Mouse (Mus musculus) stomach, postnatal 0 days (tissue): ENCODE data around the gene Ifna12. TPM values are rescaled to one million over a fixed set of nuclear protein-coding genes. Genes with fewer than 3 reads are reported as not detected.

Experiments used
- ATAC-seq: fragments of 200-750 bp; cut with Nextera tagmentation; 2 replicates; pipeline ENCODE4 v1.8.0; 2017; ENCODE audit not compliant: low FRiP score, low TSS enrichment
- DNase-seq: peaks from one replicate; pipeline ENCODE4 v3.0.0-alpha.2; 2016; ENCODE audit warnings: low spot score
- H3K27ac ChIP-seq: fragments of 300-500 bp; sonication (generic); replicated peaks from 2 replicates; pipeline ENCODE4 v1.5.1; 2014; ENCODE audit warnings: mild to moderate bottlenecking, control low read depth
- H3K27me3 ChIP-seq: fragments of 300-500 bp; sonication (generic); 2 replicates; pipeline ENCODE4 v1.6.1; 2014; ENCODE audit warnings: low read length; ENCODE audit not compliant: control insufficient read depth, insufficient read depth
- H3K36me3 ChIP-seq: fragments of 300-500 bp; sonication (generic); 2 replicates; pipeline ENCODE4 v1.6.1; 2014; ENCODE audit warnings: low read length, mixed read lengths; ENCODE audit not compliant: control insufficient read depth, insufficient read depth
- H3K4me1 ChIP-seq: fragments of 300-500 bp; sonication (generic); replicated peaks from 2 replicates; pipeline ENCODE4 v1.6.1; 2014; ENCODE audit warnings: antibody characterized with exemption; ENCODE audit not compliant: control insufficient read depth, insufficient read depth
- H3K4me2 ChIP-seq: fragments of 300-500 bp; sonication (generic); replicated peaks from 2 replicates; pipeline ENCODE4 v1.6.1; 2014; ENCODE audit warnings: low read depth, mild to moderate bottlenecking, control low read depth, moderate library complexity
- H3K4me3 ChIP-seq: fragments of 300-500 bp; sonication (generic); 2 replicates; pipeline ENCODE4 v1.5.1; 2014; ENCODE audit warnings: low read depth, low read length, control low read depth
- H3K9ac ChIP-seq: fragments of 300-500 bp; sonication (generic); 2 replicates; pipeline ENCODE4 v1.6.1; 2014; ENCODE audit warnings: mild to moderate bottlenecking, low read length, control low read depth, mixed read lengths
- H3K9me3 ChIP-seq: fragments of 300-500 bp; sonication (generic); 2 replicates; pipeline ENCODE4 v1.6.1; 2016; ENCODE audit warnings: low read length; ENCODE audit not compliant: control insufficient read depth
- CTCF ChIP-seq: IDR thresholded peaks from 2 replicates; pipeline ENCODE4 v1.5.1; 2016; ENCODE audit warnings: antibody characterized with exemption, low read depth, mild to moderate bottlenecking, moderate library complexity
- EP300 ChIP-seq: optimal IDR thresholded peaks from 2 replicates; pipeline ENCODE3; 2016; ENCODE audit warnings: antibody characterized with exemption
- WGBS: fragments of 180-500 bp; shearing (Covaris S2); extraction: QIAGEN DNeasy Blood & Tissue Kit; methylation state at CpG from one replicate; pipeline ENCODE4 v1.1.7; 2014; 5-methylcytosine and 5-hydroxymethylcytosine counted together
- polyA plus RNA-seq: library from polyadenylated mRNA; unstranded; fragments of >200 nt; fragmentation: Nextera tagmentation; extraction: Ambion mirVana; gene quantifications from 2 replicates; pipeline ENCODE4 v1.2.1, GENCODE M21; 2015

Gene Ifna12
- polyA plus RNA-seq = not detected in 2 replicates

DNA sequence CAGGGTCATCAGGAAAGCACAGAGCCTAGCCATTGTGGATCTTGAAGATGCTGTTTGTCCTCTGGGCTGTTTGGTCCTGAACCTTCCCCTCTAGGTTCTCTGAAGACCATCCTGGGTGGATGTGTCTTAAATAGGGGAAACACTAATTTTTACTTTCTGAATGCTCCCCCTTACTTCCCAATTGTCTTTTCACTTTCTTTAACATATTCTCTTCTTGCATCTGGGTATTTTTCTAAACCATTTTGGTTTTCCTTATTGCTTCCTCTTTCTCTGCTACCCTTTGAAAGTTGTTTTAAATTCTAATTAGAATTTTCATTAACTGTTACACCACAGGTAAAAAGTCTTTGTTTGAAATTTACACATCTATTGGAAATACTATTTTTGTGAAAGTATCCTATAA, at the start of gene Ifna12:
Gene Ifna12, minus strand, starts transcription at position 101 of the 400 bp plus-strand sequence.
- TF ChIP-seq CTCF = no peak
- TF ChIP-seq EP300 = no peak
- Histone ChIP-seq H3K9ac (no peak within 1 kb of the TSS), H3K4me2 (no peak within 1 kb of the TSS), H3K4me1 (no peaks in the 10 kb centered on the region), H3K9me3 (no peaks in the 10 kb centered on the region), H3K27me3 (no peaks in the 10 kb centered on the region), H3K27ac (no peak within 1 kb of the TSS), H3K36me3 (no peaks in the 10 kb centered on the region), H3K4me3 (no peak within 1 kb of the TSS)
- DNase-seq (no peak), ATAC-seq (no peak)

- Histone ChIP-seq H3K36me3 (no peaks in the 10 kb centered on the region), H3K9me3 (no peaks in the 10 kb centered on the region), H3K4me3 (no peak within 1 kb of the TSS), H3K4me1 (no peaks in the 10 kb centered on the region), H3K9ac (no peak within 1 kb of the TSS), H3K4me2 (no peak within 1 kb of the TSS), H3K27me3 (no peaks in the 10 kb centered on the region), H3K27ac (no peak within 1 kb of the TSS)
- DNase-seq (no peak), ATAC-seq (no peak)
- 44% methylated on average over 2 of the region's 2 CpGs for WGBS
- no peak for TF ChIP-seq CTCF
- no peak for TF ChIP-seq EP300
These were observed 41.2 kb upstream of the Ifna12 start, which contains the start of gene Ifna13 for GRCm38 (mm10) chr4:88644359-88644758. Gene Ifna13, minus strand, starts transcription at chr4:88644459.

DNA sequence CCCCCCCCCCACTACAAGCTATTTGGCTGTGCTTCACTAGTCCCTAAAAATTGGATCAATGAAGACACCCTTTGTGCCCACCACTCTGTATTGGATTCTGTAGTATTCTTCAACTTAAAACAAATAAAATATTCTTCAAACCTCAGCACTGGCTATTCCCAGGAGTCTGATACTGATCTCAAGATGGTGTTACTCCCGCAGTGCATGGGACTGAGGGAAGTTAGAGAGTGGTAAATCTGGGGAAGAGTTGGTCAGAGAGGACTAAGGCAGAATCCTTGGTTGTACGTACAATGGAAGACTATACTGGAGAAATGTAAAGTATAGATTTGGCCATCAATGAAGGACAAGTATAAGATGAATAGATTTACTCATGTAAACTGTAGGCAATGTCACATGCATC, 39.4 kb upstream of the Ifna12 start:
- H3K27ac ChIP-seq = no peak overlapping the region
- H3K9ac ChIP-seq = no peak overlapping the region
- no peaks in the 10 kb centered on the region for H3K4me1 ChIP-seq
- ATAC-seq = no peak
- no peak overlapping the region for H3K4me3 ChIP-seq
- H3K36me3 ChIP-seq = no peaks in the 10 kb centered on the region
- WGBS = 26% methylated on average over 2 of the region's 2 CpGs
- H3K27me3 ChIP-seq = no peaks in the 10 kb centered on the region
- no peak for DNase-seq
- no peak overlapping the region for H3K4me2 ChIP-seq
- no peaks in the 10 kb centered on the region for H3K9me3 ChIP-seq
- TF ChIP-seq EP300 (no peak), CTCF (no peak)

GRCm38 (mm10) chr4:88641077-88641831, 38.1 kb upstream of the Ifna12 start:
- WGBS = 15% methylated on average over 11 of the region's 11 CpGs
- peak overlapping the region; percentile 54 for H3K4me2 ChIP-seq
- no peak overlapping the region for H3K27ac ChIP-seq

DNA sequence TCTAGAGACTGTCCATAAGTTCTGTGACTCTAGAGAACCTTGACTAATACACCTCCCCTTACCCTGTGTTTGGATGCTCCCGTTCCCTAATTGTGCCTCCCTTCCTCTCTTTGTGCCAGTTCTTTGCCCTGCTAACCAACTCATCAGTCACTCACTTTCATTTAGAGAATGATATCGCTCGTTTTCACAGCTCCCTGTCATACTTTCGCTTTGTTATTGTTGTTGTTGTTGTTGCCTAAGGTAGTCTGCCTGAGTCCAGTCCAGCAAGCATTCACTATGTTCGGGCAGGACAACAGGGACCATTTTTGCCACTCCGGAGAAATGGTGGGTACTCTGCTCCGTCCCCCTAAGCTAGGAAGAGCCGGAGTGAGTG, 37.5 kb upstream of the Ifna12 start:
- H3K27me3 ChIP-seq = no peaks in the 10 kb centered on the region
- WGBS = 43% methylated on average over 8 of the region's 8 CpGs
- H3K27ac ChIP-seq = no peak overlapping the region
- no peaks in the 10 kb centered on the region for H3K9me3 ChIP-seq
- TF ChIP-seq EP300 = no peak
- no peak for TF ChIP-seq CTCF
- H3K9ac ChIP-seq = peak overlapping the region; percentile 52; the same call in 1 of the 2 replicates
- DNase-seq (no peak), ATAC-seq (no peak)
- no peaks in the 10 kb centered on the region for H3K36me3 ChIP-seq
- peak overlapping the region; percentile 54 for H3K4me2 ChIP-seq
- H3K4me1 ChIP-seq = no peaks in the 10 kb centered on the region
- H3K4me3 ChIP-seq = peak overlapping the region; percentile 39

More at GRCm38 (mm10) chr4:88641077-88641831, 38.1 kb upstream of the Ifna12 start:
- no peaks in the 10 kb centered on the region for H3K9me3 ChIP-seq
- no peak for TF ChIP-seq EP300
- peak; percentile 90 for TF ChIP-seq CTCF
- no peak overlapping the region; the same call in 1 of the 2 replicates for H3K9ac ChIP-seq
- peak overlapping the region; percentile 39 for H3K4me3 ChIP-seq
- H3K36me3 ChIP-seq = no peaks in the 10 kb centered on the region
- no peaks in the 10 kb centered on the region for H3K27me3 ChIP-seq
- DNase-seq = peak; percentile 94
- ATAC-seq = peak; percentile 99
- H3K4me1 ChIP-seq = no peaks in the 10 kb centered on the region

DNA sequence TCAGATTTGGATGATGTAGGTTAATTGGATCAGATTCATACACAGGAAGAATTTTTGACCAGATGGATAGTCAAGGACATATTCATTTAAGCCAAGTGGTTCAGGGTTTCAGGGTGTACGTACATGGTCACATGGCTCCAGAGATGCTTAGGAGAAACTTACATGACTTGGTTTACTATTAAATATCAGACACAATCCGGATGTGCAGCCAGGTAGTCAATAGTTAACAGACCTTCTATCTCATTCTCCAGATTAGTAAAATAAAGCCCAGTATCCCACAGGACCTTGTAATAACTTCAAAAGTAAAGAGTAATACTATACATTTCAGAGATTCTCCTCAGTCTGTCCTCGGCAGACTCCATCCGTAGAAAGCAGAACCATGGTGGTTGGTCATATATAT, 31.1 kb upstream of the Ifna12 start, which contains the start of gene C87499:
Gene C87499, minus strand, starts transcription at position 101 of the 400 bp plus-strand sequence.
- ATAC-seq (no peak), DNase-seq (no peak)
- TF ChIP-seq EP300 = no peak
- TF ChIP-seq CTCF = no peak
- H3K27me3 ChIP-seq = no peaks in the 10 kb centered on the region
- WGBS = 89% methylated on average over 4 of the region's 4 CpGs
- H3K4me2 ChIP-seq = no peak within 1 kb of the TSS
- H3K4me1 ChIP-seq = no peaks in the 10 kb centered on the region
- no peaks in the 10 kb centered on the region for H3K9me3 ChIP-seq
- no peak within 1 kb of the TSS for H3K27ac ChIP-seq
- no peak within 1 kb of the TSS for H3K9ac ChIP-seq
- no peaks in the 10 kb centered on the region for H3K36me3 ChIP-seq
- H3K4me3 ChIP-seq = no peak within 1 kb of the TSS
